Mouse (Mus musculus) layer of hippocampus, postnatal 25 days (tissue): Measurements from ENCODE around the gene Specc1. TPM values are rescaled to one million over a fixed set of nuclear protein-coding genes. Genes with fewer than 3 reads are reported as not detected.

Experiments
- DNase-seq, 2 experiments: peaks; one replicate each; pipeline ENCODE4 v3.0.0; 2022; ENCODE audit warnings: mixed read lengths in 2 of 2, low spot score in 1 of 2; ENCODE audit errors: extremely low spot score in 1 of 2
- total RNA-seq, 2 experiments: library from RNA; stranded (reverse); gene quantifications; 2 replicates each; pipeline ENCODE4 v1.2.3; 2021

The Specc1 gene
- total RNA-seq, 2 experiments from 2014 or later, result 83.0 to 89.6 TPM

GRCm38 (mm10) chr11:61967034-61967433, 10.5 kb downstream of the Specc1 start:
- no peak for DNase-seq

GRCm38 (mm10) chr11:61968875-61969274, 12.3 kb downstream of the Specc1 start:
- DNase-seq, result no peak

GRCm38 (mm10) chr11:61970901-61971300, 14.3 kb downstream of the Specc1 start:
- DNase-seq, result no peak

GRCm38 (mm10) chr11:61971441-61972221, 15.1 kb downstream of the Specc1 start:
- no peak for DNase-seq

GRCm38 (mm10) chr11:61974106-61974707, 17.6 kb downstream of the Specc1 start:
- no peak for DNase-seq

- DNase-seq, result no peak
These were observed 19.2 kb downstream of the Specc1 start for GRCm38 (mm10) chr11:61975783-61976182.

GRCm38 (mm10) chr11:61981285-61981684, 24.7 kb downstream of the Specc1 start:
- no peak for DNase-seq

- DNase-seq, result no peak
These were observed 26.3 kb downstream of the Specc1 start for GRCm38 (mm10) chr11:61982828-61983227.

GRCm38 (mm10) chr11:61986939-61987338, 30.4 kb downstream of the Specc1 start:
- DNase-seq, result no peak

- DNase-seq, result no peak
These were observed 33.1 kb downstream of the Specc1 start for GRCm38 (mm10) chr11:61989647-61990046.

- DNase-seq, result no peak
These were observed 35.0 kb downstream of the Specc1 start for GRCm38 (mm10) chr11:61991576-61991975.

GRCm38 (mm10) chr11:61992671-61993285, 36.2 kb downstream of the Specc1 start:
- no peak for DNase-seq

GRCm38 (mm10) chr11:61999501-61999900, 42.9 kb downstream of the Specc1 start:
- DNase-seq, result no peak

GRCm38 (mm10) chr11:62000099-62000498, 43.5 kb downstream of the Specc1 start:
- no peak for DNase-seq

- no peak for DNase-seq
These were observed 45.4 kb downstream of the Specc1 start for GRCm38 (mm10) chr11:62001977-62002376.

- no peak for DNase-seq
These were observed 48.3 kb downstream of the Specc1 start for GRCm38 (mm10) chr11:62004881-62005240.

- no peak for DNase-seq
These were observed 48.8 kb downstream of the Specc1 start for GRCm38 (mm10) chr11:62005241-62005910.

- DNase-seq, result no peak
These were observed 49.3 kb downstream of the Specc1 start for GRCm38 (mm10) chr11:62005911-62006260.

- no peak for DNase-seq
These were observed 50.1 kb downstream of the Specc1 start for GRCm38 (mm10) chr11:62006680-62007079.

GRCm38 (mm10) chr11:62007984-62008383, 51.4 kb downstream of the Specc1 start:
- no peak for DNase-seq

- DNase-seq, result no peak
These were observed 54.2 kb downstream of the Specc1 start for GRCm38 (mm10) chr11:62010625-62011231.
